Mouse (Mus musculus) neutrophil, adult 5-6 weeks (primary cell): ENCODE results near the gene Slit3. TPM values are rescaled to one million over a fixed set of nuclear protein-coding genes. Genes with fewer than 3 reads are reported as not detected.

ENCODE experiments used
- ATAC-seq: fragments of 151-379, 151-347 bp; 2 replicates; pipeline ENCODE4 v1.8.0; 2017; ENCODE audit warnings: mild to moderate bottlenecking, moderate TSS enrichment; ENCODE audit not compliant: insufficient number of reproducible peaks, poor library complexity, low FRiP score, severe bottlenecking; ENCODE audit errors: extremely low read depth
- total RNA-seq: library from RNA; stranded (forward); fragments of 200-1000 nt; gene quantifications from 2 replicates; pipeline ENCODE4 v1.2.3, GENCODE M21; 2017

The Slit3 gene
- total RNA-seq, 1 experiment from 2014 or later, result not detected

DNA sequence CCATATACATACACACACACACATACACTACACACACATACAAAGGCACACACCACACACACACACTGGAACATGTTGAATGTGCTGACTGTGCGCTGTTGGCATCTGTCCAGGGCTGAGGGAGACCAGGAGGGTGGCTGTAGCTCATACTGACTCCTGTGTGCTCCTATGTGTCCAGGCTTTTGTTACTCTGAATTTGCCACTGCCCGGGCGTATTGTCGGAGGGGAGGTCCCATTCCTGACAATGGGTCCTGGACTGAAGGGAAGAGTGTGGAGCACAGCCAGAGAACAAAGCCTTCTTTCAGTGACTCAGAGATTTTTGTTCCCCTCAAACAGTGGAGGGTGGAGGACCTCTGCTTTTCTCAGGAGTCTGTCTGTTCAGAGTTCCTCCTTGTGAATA lies 402.7 kb downstream of the Slit3 start:
- ATAC-seq, result no peak

DNA sequence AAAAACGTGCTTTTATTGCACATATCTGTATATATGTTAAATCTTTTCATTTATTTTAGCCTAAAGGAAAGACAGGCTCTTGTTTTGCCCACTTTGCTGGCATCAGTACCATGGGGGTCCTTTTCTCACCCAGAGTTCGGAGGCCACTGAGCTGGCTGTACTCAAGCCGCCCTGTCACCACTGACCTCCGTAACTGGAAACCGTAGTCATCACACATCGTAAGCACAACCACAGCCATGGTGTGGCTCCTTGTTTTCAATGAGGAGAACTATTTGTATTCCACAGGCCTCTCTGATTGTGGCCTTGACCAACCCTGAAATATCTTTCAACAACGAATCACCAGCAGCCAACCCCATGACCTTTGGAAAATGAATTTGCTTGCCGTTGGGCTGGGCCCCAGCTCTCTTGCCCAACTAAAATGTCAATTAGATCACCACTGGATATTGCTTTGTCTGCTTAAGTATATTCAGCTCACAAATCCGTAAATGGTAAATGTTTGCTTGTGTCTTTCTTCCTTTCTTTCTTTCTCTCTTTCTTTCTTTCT lies 405.3 kb downstream of the Slit3 start:
- ATAC-seq, result no peak

DNA sequence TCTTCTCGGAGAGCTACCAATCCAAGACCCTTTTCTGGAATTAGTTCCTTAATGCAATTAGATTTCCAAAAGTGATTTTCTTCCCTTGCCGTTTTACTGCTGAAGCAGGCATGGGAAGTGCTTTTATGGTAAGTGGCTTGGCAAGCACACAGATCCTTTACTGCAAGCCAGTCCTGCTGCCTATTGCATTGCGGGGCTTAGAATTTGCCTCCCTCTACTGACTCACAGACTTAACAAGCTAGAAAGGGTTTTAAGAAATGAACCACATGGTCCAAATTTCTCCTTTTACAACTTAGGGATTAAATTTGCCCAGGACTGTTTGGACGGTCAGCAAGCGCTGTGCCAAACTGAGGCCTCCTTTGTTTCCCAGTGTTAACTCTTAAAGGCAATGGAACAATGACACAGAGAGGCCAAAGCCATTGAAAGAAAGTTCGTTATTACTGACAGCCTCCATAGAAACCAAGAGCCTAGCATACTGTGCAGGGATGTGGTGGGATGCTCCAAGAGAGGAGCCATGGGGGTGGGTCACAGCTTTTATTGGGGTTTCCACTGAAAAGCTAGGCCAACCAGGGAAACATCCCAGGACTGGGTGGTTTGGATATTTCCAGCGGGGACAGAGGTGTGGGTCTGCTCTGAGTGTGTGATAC lies 406.9 kb downstream of the Slit3 start:
- ATAC-seq, result no peak

DNA sequence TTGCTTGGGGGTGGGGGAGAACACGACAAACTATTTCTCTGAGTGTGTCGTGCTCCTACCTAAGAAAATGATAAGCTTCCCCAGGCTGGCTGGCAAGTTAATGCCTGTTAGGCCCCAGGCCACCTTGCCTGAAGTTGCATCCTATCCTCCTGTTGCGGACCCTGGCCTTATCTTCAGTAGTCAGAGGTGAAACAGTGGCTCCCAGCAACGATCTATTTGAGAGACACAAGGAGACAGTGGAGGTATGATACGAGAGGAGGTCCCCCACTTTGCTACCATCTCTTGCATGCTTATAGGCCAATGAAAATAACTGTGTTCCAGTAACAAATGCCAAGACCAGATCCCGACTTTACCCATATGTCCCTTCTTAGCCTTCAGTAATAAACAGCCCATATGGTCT lies 414.0 kb downstream of the Slit3 start:
- no peak for ATAC-seq

DNA sequence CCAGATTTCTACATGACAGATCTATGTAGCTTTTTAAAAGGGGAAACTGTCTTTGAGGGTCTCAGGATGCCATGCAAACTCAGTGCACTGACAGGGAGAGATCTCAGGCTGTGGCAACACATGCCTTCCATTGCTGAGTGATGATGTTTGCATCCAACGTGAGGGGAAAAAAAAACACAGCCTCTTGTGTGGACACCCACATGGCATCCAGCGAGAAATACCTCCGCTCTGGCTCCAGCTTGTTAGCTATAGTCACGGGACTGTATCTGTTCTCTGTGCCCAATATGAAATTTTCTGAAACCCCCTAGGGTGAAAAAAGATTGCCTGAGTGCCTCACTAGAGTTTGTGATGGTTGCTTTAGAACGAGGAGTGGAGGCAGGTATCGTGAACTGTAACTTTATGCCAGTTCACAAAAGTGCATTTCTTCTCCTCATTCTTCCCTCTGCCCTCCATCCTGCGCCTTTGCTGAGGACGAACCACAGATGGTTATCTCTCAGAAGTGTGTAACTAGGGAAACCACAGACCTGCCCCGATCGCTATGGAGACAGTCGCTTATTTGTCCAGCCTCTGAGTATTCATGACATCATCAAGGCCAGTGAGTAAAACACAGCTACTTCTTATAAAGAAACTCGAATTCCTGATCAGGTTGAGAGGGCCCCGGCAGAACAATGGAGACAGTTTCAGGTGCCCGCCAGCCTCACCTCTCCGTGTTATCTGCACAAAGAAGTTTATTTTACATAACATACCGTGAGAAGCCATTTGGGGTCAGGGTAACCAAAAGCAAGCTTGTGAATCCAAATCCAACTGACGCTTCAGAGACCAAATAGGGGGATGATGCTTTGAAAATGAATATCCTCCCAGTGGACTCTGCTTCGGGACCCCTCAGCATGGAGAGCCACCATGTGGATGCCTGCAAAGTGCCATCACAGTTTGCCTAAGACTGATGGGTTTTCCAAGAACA lies 416.4 kb downstream of the Slit3 start:
- ATAC-seq, result no peak

DNA sequence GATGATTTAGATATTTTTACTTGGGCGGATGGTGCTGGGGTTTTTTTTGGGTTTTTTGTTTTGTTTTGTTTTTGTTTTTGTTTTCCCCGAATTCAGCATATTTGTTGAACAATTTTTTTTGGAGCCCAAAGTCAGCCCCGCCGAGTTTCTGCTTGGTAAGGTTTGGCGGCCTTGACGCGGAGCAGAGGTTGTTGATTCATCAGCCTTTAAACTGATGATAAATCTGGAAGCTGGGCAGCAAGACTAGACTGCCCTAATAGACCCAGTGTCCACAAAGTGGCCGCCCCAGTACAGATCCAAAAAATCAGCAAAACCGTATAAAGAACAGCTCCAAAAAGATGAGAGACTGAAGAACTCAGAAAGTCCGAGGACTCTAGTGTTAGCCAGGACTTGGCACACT lies 421.7 kb downstream of the Slit3 start:
- no peak for ATAC-seq

DNA sequence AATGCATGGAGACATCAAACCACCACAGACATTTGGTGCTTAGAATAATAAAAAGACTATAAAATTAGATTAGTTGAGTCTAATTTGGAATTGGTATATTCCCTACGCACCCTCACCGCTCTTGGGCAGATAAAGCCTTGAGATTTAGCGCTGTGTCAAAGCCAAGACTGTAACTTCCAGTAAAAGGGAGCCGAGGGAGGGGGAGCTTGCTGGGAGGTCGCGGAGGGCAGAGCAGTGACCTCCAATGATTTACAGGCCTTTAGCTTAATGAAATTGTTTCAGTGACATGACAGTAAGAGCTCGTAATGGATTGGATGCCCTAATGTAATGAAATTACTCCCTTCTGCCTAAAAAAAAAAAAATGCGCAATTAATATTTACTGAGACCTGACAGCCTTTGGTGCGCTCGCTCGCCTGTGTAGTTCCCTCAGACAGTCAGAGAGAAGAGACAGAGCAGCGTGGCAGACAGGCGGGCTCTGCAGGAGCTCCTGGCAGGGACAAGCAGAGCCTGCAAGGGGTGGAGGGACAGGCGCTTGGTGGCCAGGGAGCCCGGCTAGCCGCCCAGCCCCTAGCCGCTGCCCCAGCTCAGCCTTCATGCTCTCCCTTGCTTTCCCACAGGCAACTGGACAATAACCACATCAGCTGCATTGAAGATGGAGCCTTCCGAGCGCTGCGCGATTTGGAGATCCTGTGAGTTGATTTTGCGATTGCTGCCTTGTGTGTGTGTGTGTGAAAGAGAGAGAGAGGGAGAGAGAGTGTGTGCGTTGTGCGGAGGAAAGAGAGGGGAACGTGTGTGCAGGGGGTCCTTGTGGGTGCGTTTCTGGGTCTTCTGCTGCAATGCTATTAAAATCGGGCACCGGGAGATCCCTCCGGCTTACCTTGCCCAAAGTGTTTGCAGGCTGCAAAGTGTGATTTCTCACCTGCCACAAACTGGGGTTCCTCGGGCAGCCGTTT lies 423.4 kb downstream of the Slit3 start:
- ATAC-seq, result no peak

DNA sequence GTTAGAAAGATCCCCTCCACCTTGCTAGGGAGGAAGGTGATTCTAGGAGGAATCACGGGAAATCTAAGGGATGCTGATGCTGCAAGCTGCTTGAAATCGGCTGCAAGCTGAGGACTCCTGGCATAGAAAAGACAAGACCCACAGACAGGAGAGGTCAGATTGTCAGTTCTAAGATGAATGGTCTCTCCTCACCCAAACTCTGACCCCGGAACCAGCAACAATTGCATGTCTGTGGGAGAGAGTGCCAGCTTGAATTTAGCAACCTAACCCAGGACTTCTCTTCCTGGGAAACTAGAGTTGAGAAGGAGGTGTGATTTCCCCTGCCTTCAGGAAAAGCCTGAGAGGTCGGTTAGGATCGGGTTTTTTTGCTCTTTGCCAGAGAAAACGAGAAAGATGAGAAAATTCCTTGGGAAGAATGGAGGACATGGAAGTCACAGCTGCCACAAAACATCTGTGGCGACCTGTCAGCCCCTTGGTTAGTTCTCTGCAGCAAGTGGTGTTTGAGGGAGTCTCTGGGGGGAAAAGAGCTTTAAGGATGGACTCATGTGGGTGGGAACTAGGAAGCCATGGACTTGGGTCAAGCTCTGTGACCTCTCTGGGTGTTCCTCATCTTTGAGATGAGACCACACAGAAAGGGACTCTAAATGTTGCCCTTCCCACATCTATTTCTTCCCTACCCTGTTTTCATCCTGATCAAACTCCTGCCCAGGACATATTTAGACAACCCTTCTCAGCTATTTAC lies 425.2 kb downstream of the Slit3 start:
- no peak for ATAC-seq

DNA sequence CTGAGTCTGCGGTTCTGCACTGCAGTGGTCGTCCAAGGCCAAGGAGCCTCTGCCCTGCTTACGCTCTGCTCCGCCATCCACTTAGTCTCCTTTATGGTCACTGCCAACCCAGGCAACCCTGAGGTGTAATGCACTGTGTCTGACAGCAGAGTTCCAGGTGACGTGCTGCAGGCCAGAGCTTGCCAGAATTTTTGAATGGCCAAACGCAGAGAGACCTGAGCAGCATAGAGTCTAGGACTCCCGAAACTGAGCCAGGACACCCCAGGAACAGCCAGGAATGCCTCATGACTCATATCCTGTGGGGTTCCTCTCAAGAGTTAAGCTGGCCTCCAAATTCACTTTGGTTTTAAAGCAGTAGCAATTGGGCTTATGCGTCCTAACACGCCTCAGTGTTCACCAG lies 429.0 kb downstream of the Slit3 start:
- ATAC-seq, result no peak

DNA sequence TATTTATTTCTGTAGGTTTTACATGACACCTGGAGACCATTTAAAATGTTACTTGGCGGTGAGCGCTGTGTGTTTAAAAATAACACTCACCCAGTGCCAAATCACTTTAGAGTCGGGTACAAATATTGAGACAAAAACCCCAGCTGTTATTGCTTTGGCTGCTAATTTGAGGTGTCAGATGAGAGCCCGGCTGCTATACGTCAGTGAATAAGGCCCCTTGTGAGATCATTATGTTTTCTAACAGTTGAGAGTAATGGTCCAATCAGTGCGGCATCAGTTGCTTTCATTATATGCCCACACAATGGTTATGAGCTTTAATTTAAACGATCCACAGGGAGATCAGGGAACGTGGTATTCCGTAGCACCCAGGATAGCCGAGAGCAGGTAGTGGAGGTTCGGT lies 435.2 kb downstream of the Slit3 start:
- no peak for ATAC-seq

DNA sequence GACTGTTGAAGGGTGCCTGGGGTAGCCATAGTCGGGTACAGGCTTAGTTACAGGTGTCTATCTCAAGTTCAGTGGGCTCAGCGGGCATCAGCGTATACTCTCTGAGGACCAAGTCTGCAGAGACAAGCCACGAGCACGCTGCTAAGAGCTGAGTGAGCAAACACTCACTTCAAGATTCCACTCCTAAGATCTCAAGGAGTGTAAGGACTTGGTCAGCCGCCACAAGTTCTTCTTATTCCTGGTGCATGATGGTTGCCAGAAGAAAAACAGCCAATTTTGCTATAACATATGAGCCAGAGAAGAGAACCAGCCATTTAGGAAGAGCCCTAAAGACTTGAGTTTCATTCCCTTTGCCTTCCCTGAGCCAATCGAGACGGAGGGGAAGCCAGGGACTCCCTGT lies 436.5 kb downstream of the Slit3 start:
- ATAC-seq, result no peak

DNA sequence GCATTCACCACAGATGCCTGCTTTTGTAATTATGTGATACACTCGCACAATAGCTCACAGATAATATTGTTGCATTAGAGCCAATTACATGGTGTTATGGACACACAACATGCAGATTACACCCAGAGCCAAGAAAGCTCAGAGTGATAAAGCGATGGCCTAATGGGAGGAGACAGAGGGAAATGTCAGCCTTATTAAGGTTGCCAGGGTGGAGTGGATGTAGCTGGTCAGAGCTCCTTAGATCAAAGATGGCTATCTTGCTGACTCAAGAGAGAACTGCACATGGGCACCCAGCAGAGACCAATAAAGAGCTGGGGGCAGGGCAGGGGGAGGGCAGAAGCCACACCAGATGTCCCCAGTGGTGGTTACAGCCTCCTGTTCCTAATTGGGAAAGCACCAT lies 437.3 kb downstream of the Slit3 start:
- ATAC-seq, result no peak

DNA sequence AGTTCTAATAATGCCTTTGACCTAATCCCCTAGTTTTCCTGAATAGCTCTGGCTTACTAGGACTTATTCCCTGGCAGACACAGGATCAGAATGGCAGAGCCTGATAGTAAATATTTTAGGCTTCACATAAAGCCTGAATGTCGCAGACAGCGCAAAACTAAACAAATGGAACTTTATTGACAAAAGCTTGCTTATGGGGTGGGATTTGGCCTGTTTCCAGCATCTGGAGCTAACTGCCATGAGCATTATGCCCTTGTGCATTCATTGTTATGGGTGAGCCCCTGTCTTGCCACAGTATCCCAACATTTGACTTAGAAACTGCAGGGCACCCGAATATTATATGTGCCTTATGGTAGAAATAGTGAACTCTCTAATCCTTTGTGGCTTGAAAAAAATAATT lies 438.4 kb downstream of the Slit3 start:
- ATAC-seq, result no peak

DNA sequence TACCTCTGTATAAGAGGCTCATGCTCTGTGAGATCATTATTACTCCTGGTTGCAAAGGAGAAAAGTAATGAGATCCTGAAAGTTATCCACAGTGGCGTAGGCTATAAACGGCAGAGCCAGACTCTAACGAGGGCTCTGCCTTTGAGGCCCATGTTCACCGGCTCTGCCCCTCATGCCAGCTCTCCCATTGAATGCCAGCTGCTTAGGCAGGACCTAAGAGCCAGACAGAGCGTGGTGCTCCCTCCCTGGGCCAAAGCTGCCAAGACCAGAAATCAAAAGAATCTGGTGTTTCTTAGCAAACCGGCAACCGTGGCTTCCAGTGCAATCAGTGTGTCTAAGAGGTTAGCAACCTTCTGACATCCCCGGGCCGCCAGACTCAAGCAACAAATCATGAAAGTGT lies 440.7 kb downstream of the Slit3 start:
- no peak for ATAC-seq

DNA sequence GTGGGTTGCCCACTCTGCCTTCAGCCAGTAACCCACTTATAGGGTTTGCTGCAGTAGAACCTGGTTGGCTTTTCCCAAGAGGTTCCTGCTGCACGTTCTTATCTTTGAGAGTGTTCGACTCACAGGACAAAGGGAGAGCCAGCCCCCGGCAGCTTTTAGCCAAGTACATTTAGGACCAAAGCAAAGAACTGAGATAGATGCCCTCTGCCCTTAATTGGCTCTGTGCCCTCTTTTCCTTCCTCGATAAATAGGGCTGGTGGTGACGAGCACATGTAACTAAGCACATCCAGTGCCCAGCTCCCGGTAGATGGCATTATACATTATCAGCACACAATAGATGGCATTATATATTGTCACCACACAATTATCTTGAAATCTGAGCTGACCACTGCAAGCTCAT lies 444.3 kb downstream of the Slit3 start:
- ATAC-seq, result no peak

DNA sequence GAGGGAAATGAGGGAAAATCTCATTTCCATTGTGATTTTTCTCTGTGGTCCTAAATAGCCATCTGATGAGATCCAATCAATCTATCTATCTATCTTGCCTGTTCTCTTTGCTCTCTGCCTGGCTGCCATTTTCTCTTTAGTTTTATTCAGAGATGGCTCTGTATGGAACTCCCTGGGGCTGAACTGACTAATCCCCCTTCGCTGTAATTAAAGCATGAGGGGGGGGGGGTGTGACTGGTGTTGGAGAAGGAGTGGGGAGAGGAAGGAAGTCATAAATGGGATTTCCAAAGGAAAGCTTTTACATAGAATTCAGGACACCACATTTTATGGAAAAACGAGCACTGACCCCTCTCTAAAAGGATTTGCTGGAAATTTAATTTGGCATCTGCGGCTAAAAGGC lies 445.7 kb downstream of the Slit3 start:
- no peak for ATAC-seq

DNA sequence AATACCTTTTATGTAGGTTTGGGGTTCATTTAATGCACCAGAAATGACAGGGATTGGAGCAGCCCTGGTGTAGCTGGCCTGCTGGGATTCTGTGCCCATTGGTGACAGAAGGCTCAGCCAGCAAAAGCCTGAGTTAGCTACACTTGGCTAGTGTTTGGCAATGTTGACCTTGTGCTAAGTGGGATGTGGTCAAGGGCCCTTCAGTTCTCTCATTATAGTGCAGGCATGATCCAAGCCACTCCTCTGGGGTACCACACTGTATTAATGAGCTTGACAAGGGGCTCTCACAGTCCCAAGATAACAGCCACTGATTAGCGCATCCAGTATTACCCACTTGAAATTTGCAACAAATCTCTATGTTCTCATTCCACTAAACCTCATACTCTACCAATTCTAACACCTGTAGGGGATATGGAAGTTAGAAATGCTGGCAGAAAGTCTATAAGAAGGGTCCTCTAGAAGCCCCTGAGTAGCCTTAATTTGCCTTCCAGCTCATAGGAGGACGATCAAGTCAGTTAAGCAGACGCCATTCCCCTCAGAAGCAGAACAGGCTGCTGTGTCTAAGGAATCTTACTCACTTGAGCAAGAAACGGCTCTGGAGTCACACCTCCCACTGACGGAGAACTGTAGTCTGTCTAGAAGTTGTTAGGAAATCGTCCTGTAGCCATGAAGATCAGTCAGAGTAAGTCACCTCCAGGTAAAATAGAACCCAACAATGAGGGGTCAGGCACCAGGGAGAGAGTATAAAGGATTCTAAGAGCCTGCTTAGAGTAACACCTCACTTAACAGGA lies 448.3 kb downstream of the Slit3 start:
- no peak for ATAC-seq

DNA sequence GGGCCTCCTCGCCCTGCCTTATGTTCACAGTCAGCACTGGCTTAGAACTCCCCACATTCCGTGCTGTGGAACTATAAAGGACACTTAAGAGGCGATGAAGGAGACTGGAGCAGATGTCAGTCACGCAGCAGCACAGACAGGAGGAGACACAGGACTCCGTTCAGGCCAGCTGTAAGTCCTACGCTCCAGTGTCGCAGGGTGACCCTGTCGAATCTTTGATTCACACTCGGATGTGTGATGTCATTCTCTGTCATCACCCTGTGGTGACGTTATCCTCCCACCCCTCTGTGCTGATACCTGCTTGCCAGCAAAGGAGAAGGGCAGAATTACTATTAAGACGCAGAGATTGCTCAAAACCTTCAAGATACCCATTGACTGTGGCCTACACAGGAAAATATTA lies 448.9 kb downstream of the Slit3 start:
- ATAC-seq, result no peak
